Mouse (Mus musculus) left cerebral cortex, adult 11 months (tissue): ENCODE data around the gene Zcchc17.

Experiments
- DNase-seq: peaks from one replicate; pipeline ENCODE4 v3.0.0; 2022; ENCODE audit warnings: low spot score

Gene Zcchc17

DNA sequence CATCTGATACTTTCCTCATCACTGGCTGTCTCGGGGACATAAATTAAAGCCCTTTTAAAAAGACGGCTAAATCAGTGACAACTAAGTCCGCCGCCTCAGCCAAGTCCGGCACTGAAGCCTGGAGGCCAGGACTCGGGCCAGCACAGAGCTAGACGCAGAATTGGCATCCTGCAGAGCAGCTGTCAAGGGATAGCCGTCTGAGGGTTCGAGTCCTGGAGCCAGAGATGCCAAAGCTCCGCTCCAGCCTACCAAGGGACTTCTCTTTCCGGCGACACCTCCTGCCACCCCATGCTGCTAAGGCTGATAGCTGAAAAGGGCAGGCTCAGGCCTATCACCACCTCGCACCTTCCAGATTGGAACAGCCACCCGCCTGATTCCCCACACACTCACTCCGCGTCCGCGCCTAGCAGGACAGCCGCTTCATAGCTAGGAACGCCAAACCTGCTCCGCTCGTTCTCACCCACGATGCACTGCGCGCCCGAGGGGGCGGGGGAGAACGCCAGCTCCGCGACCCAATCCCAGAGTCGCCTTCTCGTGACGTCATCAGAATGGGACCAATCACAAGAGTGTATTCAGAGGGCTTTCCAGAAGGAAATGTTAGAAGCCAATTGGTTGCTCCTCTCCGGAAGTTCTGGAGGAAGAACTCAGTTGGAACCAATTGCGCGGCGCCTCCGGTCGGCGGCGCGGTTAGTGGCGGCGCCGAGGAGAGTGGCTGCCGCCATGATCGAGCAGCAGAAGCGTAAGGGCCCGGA, at the start of gene Zcchc17, which contains the start of gene Snrnp40:
Gene Zcchc17, minus strand, starts transcription at position 458 of the 752 bp plus-strand sequence.
Gene Snrnp40, plus strand, starts transcription at position 647 of the 752 bp plus-strand sequence.
- DNase-seq, result peak; percentile 99

DNA sequence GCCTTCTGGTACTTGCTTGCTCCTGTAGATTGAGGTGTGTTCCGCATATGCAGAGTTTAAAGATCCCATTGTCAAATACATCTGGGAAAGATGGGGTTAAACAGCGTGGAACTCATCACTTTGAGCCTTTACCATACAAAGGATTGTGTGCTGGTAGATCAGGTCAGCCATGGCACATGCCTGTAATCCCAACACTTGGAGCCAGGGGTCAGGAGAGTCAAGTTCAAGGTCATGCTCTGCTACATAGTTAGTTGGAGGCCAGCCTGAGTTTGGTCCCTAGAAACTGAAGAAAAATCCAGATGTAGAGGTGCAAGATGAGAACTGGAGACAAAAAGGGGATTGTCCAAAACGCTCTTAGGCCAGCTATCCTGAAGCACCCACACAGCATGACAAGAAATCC, 31.5 kb upstream of the Zcchc17 start:
- no peak for DNase-seq

DNA sequence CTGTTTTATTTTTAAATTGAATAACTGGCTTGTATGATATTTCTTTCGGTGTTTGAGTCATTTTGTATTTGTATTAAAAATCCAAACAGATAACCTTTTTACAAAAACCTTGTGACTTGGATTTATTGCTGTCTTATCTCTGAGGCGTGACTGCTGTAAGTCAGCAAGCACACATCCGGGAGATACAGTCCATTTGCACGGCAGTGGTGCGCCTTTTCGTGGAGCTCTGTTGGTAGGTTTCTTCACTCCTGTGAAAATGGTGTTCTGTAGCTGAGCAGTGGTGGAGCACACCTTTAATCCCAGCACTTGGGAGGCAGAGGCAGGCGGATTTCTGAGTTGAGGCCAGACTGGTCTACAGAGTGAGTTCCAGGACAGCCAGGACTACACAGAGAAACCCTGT, 30.2 kb upstream of the Zcchc17 start:
- DNase-seq, result no peak

DNA sequence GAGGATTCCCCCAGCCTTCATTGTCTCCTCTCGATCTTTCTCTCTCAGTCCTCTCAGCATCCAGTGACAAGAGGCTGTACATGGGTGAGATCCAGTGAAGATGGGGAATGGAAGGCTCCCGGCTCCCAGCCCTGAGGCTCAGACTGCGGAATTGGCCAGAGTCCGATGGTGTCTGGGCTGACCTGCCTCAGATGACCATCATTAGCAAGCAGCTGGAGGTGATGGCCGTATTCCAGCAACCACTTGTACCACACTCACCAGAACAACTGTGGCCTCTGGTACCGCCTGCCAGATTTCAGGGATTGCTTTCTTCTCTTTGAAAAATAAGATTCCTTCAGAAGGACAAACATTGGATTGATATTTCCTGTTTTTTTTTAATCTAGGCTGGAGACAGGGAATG, 29.8 kb upstream of the Zcchc17 start:
- DNase-seq, result peak; percentile 30

DNA sequence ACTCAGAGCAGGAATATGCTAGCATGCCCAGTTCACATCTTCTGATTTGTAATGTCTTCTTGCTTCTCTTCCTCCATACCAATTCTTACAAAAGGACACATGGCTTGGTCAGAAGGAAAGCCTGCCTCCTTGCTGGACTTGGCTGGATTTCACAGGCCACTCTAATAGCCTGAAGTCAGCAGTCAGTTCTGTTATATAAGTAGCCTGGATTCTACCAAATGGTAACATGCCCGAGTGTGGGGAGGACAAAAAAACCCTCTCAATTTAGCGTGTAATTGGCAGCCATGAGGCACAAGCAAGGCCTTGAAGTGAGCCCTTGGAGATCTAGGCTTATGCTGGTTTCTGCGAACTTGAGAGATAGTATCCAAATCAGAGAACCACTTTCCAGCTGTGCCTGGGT, 27.5 kb upstream of the Zcchc17 start:
- DNase-seq, result no peak

DNA sequence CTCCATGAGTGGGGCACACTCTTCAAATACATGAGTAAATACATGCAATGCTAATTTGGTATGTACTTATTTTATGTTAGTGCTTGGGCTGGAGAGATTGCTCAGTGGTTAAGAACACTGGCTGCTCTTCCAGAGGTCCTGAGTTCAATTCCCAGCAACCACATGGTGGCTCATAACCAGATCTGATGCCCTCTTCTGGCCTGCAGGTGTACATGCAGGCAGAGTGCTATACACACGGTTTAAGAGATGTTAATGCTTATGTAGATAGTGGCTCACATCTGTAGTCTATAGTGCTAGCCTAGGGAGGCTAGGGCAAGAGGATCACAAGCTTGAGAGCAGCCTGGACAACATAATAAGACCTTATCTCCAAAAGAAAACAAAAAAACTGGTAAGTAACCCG, 20.7 kb upstream of the Zcchc17 start:
- no peak for DNase-seq

DNA sequence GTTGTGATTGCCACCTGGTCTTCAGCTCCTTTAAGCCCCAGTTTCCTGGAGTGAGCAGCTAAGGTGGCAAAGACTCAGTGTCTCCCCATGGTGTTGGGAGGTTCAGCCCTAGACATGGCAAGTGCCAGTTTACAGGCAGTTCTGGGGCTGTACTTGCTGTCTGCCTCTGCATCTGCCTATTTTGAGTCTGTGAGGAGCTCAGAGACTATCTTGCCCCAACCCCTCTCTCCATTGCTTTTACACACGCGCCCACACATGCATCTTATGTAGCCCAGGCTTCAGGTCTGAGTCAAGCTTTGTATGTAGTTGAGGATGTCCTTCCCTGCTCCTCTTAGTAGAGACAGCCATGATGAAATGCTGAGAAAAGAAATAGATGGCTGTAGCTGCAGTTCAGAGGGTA, 19.4 kb upstream of the Zcchc17 start:
- no peak for DNase-seq

DNA sequence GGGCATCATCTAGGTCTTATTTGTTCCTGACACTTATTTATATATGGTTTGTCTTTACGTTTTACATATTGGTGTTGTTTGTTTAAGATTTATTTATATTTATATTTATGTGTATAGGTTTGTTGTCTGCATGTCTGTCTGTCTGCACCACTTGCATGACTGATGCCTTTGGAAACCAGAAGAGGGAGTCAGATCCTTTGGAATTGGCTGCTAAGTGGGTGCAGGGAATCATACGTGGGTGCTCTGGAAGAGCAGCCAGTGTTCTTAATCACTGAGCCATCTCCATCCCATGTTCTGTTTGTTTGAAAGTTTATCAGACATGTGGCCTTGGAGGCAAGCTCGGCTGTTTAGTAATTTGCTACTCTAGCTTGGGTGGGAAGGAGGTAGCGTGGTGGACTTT, 17.8 kb upstream of the Zcchc17 start:
- no peak for DNase-seq

DNA sequence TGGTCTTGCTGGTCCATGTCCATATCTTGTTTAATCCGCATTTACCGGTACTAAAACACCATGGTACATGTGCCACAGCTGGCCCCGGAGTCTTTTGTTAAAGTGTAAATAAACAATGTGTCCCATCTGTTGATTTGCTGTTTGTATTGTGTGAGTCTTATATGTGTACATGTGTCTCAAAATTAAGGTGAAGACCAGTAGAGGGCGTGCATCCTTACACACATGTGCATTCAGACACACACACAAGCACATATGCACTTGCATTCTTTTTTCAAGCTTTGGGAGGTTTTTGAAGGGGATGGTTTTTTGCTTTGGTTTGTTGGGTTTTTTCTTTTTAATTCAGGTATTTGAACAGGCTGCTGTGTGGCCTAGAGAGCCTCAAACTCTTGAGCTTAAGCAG, 16.9 kb upstream of the Zcchc17 start:
- DNase-seq, result no peak

DNA sequence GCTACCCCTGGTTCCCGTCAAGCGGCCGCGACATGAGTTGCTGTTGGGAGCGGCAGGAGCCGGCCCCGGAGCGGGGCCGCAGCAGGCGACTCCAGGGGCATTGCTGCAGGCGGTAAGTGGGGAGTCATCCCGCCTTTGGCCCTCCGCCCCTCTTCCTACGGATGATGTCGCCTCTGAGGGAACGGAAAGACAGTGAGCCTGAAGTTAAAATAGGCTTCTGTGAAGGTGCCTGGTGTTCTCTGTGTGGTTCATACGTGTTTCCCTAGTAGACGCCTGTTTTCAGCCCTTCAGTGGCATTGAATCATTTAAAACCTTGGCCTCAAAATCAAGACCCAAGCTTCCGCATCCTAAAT, 471 bp upstream of the Zcchc17 start:
- DNase-seq, result no peak

DNA sequence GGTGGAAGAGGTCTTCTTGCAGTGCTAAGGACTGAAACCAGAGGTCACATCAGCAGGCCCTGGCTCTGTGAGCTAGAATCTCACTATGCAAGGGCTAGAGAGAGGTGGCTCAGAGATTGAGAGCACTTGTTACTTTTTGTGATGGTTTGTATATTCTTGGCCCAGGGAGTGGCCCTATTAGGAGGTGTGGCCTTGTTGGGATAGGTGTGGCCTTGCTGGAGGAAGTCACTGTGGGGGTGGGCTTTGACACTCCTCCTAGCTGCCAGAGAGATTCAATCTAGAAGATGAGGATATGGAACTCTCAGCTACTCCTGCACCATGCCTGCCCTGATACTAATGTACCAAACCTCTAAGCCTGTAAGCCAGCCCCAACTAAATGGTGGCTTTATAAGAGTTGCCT, 1.8 kb downstream of the Zcchc17 start:
- DNase-seq, result no peak

DNA sequence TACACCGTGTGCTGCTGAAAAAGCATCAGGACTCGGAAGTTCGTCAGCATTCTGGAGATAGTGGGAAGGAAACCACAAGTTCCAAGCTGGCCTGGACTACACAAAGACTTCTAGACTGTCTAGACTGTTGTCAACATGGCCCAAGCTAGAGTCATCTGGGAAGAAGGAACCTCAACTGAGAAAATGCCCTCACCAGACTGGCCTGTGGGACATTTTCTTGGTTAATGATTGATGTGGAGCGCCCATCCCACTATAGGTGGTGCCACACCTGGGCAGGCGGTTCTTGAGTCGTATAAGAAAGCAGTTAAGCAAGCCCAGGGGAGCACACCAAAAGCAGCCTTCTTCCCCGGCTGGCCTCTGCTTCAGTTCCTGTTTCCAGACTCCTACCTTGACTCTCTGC, 7.2 kb downstream of the Zcchc17 start:
- DNase-seq, result no peak

DNA sequence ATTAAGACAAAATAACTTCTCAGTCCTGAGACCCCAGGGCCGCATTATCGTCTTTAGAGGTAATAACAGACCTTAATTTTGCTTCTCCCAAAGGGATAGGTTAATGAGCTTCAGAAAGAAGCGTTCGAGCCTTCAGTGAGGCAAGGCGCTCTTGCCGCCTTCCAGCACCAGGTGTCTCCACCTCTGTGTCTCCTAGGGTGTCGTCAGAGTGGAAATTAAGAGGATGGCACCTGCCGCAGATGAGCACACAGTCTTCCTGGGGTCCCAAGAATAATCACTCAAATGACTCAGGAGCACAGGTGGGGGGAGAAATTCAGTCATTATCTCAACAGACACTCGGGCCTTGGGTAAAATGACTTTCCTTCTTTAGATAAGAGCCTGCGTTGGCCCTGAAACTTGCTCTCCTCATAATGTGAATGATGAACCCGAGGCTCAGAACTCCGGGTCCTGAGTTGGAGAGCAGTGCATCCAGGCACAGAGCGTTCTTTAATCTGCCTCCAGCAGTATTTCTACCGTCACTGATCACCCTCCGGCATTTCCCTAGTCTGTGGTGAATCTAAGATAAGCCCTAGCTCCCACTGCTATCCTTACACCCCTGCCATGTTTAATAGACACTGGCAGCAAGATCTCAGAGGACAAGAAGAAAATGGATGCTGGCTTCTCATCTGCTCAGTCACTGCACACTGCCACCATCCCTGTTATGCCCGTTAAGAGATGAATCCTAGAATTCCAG, 8.9 kb downstream of the Zcchc17 start:
- DNase-seq, result no peak

DNA sequence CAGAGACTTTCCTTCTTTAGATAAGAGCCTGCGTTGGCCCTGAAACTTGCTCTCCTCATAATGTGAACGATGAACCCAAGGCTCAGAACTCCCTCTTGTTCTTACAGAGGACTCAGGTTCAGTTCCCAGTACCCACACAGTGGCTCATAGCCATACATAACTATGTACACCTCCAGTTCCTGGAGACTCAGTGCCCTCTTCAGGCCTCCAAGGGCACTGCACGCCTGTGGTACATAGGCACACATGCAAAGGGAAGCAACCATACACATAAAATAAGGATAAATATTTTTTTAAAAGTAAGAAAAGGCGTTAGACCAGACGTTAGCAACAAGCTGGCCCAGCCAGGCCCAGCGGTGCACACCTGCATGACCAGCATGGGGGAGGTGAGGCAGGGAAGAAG, 10.1 kb downstream of the Zcchc17 start:
- DNase-seq, result no peak

DNA sequence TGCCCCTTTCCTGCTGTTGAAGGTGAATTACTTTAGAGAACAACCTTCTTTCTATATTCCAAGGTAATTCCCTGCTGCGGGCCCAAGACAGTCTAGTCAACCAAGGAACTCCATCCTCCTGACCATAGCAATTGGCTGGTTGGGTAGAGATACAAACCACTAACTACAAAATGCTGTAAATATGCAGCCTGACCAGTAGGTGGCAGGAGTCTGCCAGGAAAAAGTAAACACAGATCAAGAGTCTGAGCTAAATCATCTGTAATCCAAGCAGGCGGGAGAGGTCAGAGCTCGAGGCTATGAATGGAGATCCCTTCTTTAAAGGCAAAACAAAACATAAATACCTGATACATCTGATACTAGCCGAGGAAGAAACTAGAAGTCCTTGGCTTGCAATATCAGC, 18.1 kb downstream of the Zcchc17 start:
- no peak for DNase-seq

DNA sequence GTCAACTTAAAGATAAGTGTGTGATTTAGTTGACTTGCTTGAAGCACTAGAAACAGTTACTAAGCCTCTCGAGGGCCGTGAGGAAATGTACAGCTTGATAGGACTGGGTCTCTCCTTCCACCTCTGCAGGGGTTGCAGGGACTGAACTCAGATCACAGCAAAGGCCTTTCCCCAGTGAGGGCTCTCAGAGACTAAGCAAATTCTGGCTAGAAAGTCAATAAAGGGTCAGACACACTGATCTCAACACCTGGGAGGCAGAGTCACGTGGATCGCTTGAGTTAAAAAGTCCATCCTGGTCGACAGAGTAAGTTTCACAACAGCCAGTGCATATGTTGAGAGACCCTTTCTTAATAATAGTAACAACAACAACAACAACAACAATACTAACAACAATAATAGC, 23.9 kb downstream of the Zcchc17 start:
- DNase-seq, result no peak

DNA sequence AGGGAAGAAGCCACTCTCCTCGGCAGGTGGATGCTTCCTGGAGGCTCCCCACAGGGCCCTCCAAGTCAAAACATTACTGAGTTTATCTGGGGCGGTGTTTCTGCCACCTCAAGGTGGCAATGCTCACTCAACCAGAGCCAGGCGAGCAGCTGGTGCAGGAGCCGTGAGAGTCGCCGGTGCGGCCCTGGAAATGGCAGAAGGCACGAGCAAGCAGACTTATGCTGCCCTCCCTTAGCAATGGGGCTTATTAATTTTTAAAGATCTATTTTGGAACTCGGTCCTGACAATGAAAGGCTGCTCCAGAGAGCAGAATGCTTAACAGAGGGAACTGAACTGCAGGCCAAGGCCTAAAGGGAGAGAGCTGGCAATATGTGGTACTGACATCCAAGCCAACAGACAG, 32.4 kb downstream of the Zcchc17 start:
- DNase-seq, result no peak

DNA sequence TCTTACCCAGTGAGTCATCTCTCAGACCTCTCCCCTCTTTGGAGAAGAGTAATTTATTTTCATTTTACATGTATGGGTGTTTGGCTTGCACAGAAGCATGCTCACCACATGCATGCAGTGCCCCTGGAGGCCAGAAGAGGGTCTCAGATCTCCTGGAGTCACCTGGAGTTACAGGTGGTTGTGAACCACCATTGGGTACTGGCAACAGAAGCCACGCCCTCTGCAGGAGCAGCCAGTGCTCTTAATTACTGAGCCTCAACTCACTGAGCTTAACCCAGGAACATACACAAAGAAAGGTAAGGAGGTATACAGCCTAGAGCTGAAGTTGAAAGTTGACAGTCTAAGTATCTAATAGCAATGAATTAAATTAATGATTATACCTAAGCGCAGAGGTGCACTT, 34.3 kb downstream of the Zcchc17 start:
- no peak for DNase-seq

DNA sequence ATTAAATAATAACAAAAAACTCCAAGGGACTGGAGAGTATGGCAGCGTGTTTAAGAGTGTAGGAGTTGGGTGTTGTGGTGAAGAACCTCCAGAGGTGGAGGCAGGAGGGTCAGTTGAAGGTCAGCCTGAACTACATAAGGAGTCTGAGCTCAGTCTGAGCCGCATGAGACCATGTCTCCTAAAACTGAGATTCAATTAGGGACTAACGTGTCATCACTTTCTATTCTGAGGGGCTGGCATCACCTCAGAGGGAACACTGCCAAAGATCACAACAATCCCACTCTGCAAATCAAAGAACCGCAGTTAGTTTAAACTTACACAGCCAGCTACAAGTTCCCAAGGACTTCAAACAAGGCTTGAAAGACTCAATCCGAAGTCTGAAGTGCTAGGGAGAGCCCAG, 36.1 kb downstream of the Zcchc17 start:
- DNase-seq, result no peak

DNA sequence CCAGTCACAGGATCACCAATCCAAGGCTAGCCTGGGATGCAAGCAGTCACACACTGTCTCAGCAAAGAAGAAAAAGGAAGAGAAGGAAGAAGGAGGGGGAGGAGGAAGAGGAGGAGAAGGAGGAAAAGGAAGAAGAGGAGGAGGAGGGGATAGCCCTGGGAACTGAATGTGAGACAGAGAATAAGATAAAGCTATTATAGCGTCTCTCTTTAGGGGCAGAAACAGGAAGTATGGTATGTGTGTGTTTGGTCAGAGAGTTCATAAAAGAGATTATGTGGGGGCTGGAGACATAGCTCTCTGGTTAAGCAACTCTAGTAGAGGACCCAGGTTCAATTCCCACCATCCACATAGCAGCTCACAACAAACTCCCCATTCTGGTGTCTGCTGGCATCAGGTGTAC, 36.6 kb downstream of the Zcchc17 start:
- no peak for DNase-seq

DNA sequence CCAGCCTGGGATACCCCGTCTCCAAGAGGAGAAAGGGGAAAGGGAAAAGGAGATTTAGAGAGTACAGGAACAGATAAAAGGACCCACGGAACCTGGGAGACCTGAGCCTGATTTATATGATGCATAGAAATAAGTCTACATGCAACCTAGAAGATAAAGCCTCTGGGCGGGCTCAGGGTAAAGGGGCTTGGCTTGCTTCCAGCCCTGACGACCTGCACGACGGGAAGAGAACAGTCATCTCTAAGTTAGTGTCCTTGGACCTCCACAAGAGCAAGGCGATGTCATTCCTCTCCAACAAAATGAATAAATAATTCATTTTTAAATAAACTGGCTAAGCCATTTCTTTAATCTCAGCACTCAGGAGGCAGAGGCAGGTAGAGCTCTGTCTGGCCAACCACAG, 37.2 kb downstream of the Zcchc17 start:
- DNase-seq, result no peak

DNA sequence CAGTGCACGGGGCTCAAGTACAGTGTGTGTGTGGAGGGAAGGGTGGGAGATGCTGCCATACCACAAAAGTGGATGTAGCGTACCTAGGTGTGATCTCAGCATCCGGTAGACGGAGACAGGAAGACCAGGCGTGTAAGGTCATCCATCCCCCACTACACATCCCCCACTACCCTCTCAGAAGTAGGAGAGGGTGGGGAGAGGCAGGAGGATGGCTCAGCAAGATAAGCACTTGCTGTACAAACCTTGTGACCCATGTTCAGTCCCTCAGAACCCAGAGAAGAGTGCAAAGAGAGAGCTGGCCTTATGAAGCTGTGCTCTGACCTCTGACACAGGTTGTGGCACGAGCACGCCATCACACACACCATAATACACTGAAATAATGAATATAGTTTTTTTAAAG, 38.1 kb downstream of the Zcchc17 start:
- DNase-seq, result no peak

DNA sequence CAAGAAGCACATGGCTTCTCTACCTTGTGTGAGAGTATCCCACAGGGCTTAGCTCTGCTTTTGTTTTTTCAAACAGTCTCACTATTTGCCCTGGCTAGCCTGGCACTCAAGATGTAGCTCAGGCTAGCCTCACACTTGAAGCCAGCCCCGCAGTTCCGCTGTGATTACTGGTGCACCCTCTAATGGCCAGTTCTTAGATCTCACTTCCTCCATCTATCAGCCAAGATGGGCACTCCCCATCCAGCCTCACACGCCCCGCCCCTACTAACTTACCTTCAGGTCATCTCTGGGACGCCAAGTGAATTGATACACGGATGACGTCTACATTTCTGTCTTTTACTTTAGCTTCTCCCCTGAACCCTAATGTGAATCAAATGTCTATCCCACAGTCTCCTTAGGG, 40.2 kb downstream of the Zcchc17 start:
- DNase-seq, result no peak

DNA sequence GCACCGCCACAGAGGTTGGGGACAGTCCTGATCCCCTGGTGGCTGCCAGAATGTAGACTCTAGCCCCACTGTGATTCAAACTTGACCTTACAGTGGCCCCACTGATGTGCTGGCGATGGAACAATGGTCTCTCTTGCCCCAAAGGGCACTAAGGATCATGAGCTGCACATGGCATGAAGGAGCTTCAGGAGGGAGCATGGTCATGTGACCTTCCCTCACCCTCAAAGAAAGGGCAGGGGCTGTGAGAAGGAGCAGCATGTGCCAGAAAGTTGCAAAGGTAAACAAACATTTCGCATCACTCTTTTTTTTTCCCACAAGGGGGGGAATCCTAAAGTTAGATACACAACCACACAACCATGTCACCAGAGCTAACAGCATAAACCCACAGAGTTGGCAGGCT, 41.6 kb downstream of the Zcchc17 start:
- DNase-seq, result no peak
